Mouse (Mus musculus): ENCODE data around the gene Rpf2. TPM values are rescaled to one million over a fixed set of nuclear protein-coding genes. Genes with fewer than 3 reads are reported as not detected.

The Rpf2 gene
- polyA plus RNA-seq, 1 experiment from 2014 or later: 31.5 TPM

- no peak for TF ChIP-seq CTCF (IDR thresholded peaks at IDR 0.05; ENCODE audit: low read depth)
- TF ChIP-seq EP300 (optimal IDR thresholded peaks at IDR 0.05): no peak
- Histone ChIP-seq H3K4me3 (ENCODE audit: low read depth, low read length) (no peak overlapping the region), H3K4me1 (replicated peaks; ENCODE audit: control insufficient read depth, insufficient read depth) (no peaks in the 10 kb centered on the region), H3K4me2 (replicated peaks; ENCODE audit: low read depth) (no peak overlapping the region), H3K36me3 (ENCODE audit: control insufficient read depth, insufficient read depth, low read length) (no peaks in the 10 kb centered on the region), H3K27ac (replicated peaks) (no peak overlapping the region), H3K9me3 (ENCODE audit: control insufficient read depth, low read length) (no peaks in the 10 kb centered on the region), H3K27me3 (ENCODE audit: control insufficient read depth, insufficient read depth, low read length) (no peaks in the 10 kb centered on the region), H3K9ac (ENCODE audit: low read length) (no peak overlapping the region)
- WGBS: 81% methylated on average over 3 of the region's 3 CpGs
- DNase-seq (ENCODE audit: low spot score): no peak
- ATAC-seq (ENCODE audit: low FRiP score, low TSS enrichment): no peak
Observed at GRCm38 (mm10) chr10:40271216-40271615, 24.4 kb upstream of the Rpf2 start.

DNA sequence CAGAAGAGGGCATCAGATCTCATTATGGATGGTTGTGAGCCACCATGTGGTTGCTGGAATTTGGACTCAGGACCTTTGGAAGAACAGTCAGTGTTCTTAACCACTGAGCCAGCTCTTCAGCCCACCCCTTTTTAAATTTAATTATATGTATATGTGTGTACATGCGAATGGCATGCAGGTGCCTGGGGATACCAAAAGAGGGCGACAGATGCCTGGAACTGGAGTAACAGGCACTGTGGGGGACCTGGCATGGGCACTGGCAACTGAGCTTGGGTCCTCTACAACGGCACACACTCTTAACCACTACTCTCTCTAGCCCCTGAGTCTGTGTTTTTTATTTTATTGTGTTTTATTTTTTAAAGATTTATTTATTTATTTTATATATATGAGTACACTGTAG, 18.1 kb upstream of the Rpf2 start:
- ATAC-seq (ENCODE audit: low FRiP score, low TSS enrichment) (no peak), DNase-seq (ENCODE audit: low spot score) (no peak)
- H3K9ac ChIP-seq (ENCODE audit: low read length): no peak overlapping the region
- H3K4me2 ChIP-seq (replicated peaks; ENCODE audit: low read depth): no peak overlapping the region
- no peaks in the 10 kb centered on the region for H3K36me3 ChIP-seq (ENCODE audit: control insufficient read depth, insufficient read depth, low read length)
- TF ChIP-seq EP300 (optimal IDR thresholded peaks at IDR 0.05) (no peak), CTCF (IDR thresholded peaks at IDR 0.05; ENCODE audit: low read depth) (0 out of 2 replicates have a peak, but pooled peaks have one; percentile 22)
- no peaks in the 10 kb centered on the region for H3K9me3 ChIP-seq (ENCODE audit: control insufficient read depth, low read length)
- WGBS: 89% methylated on average over 3 of the region's 3 CpGs
- H3K27me3 ChIP-seq (ENCODE audit: control insufficient read depth, insufficient read depth, low read length): no peaks in the 10 kb centered on the region
- H3K27ac ChIP-seq (replicated peaks): no peak overlapping the region
- H3K4me3 ChIP-seq (ENCODE audit: low read depth, low read length): no peak overlapping the region
- H3K4me1 ChIP-seq (replicated peaks; ENCODE audit: control insufficient read depth, insufficient read depth): no peaks in the 10 kb centered on the region

- no peak for ATAC-seq (ENCODE audit: low FRiP score, low TSS enrichment)
- WGBS: 60% methylated on average over 4 of the region's 4 CpGs
- no peak overlapping the region for H3K4me3 ChIP-seq (ENCODE audit: low read depth, low read length)
- no peak overlapping the region for H3K4me2 ChIP-seq (replicated peaks; ENCODE audit: low read depth)
- H3K4me1 ChIP-seq (replicated peaks; ENCODE audit: control insufficient read depth, insufficient read depth): no peaks in the 10 kb centered on the region
- H3K9me3 ChIP-seq (ENCODE audit: control insufficient read depth, low read length): no peaks in the 10 kb centered on the region
- no peaks in the 10 kb centered on the region for H3K27me3 ChIP-seq (ENCODE audit: control insufficient read depth, insufficient read depth, low read length)
- DNase-seq (ENCODE audit: low spot score): peak; percentile 31
- no peaks in the 10 kb centered on the region for H3K36me3 ChIP-seq (ENCODE audit: control insufficient read depth, insufficient read depth, low read length)
- TF ChIP-seq CTCF (IDR thresholded peaks at IDR 0.05; ENCODE audit: low read depth): no peak
- no peak for TF ChIP-seq EP300 (optimal IDR thresholded peaks at IDR 0.05)
- H3K9ac ChIP-seq (ENCODE audit: low read length): no peak overlapping the region
- H3K27ac ChIP-seq (replicated peaks): no peak overlapping the region
Observed at GRCm38 (mm10) chr10:40263691-40264090, 16.9 kb upstream of the Rpf2 start.

DNA sequence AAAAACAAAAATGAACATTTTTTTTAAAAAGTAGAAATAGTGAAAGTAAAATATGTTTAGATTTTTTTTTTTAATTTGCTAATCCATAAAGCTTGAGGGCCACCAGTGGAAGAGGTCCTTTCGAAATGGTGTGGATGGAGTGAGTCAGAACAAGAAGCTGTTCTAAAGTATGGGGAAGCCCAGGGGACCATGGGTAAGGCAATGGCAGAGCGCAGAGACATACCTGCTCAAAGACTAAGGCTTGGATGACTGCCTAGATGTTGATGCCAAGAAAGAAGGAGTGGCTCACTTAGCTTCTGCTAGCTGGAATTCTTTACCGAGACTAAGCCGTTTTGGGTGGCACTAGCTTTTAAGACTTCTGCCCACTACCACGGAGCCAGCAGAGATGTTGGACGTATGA, 15.4 kb upstream of the Rpf2 start:
- Histone ChIP-seq H3K9ac (ENCODE audit: low read length) (no peak overlapping the region), H3K9me3 (ENCODE audit: control insufficient read depth, low read length) (no peaks in the 10 kb centered on the region), H3K27ac (replicated peaks) (no peak overlapping the region), H3K27me3 (ENCODE audit: control insufficient read depth, insufficient read depth, low read length) (no peaks in the 10 kb centered on the region), H3K4me2 (replicated peaks; ENCODE audit: low read depth) (no peak overlapping the region), H3K4me3 (ENCODE audit: low read depth, low read length) (no peak overlapping the region), H3K36me3 (ENCODE audit: control insufficient read depth, insufficient read depth, low read length) (no peaks in the 10 kb centered on the region), H3K4me1 (replicated peaks; ENCODE audit: control insufficient read depth, insufficient read depth) (no peaks in the 10 kb centered on the region)
- DNase-seq (ENCODE audit: low spot score): no peak
- no peak for ATAC-seq (ENCODE audit: low FRiP score, low TSS enrichment)
- TF ChIP-seq CTCF (IDR thresholded peaks at IDR 0.05; ENCODE audit: low read depth) (no peak), EP300 (optimal IDR thresholded peaks at IDR 0.05) (no peak)
- 67% methylated on average over 6 of the region's 6 CpGs for WGBS

GRCm38 (mm10) chr10:40260305-40260704, 13.5 kb upstream of the Rpf2 start:
- ATAC-seq (ENCODE audit: low FRiP score, low TSS enrichment): no peak
- Histone ChIP-seq H3K4me2 (replicated peaks; ENCODE audit: low read depth) (no peak overlapping the region), H3K4me1 (replicated peaks; ENCODE audit: control insufficient read depth, insufficient read depth) (no peaks in the 10 kb centered on the region), H3K27ac (replicated peaks) (no peak overlapping the region), H3K4me3 (ENCODE audit: low read depth, low read length) (no peak overlapping the region), H3K36me3 (ENCODE audit: control insufficient read depth, insufficient read depth, low read length) (no peaks in the 10 kb centered on the region), H3K27me3 (ENCODE audit: control insufficient read depth, insufficient read depth, low read length) (no peaks in the 10 kb centered on the region), H3K9me3 (ENCODE audit: control insufficient read depth, low read length) (no peaks in the 10 kb centered on the region), H3K9ac (ENCODE audit: low read length) (no peak overlapping the region)
- DNase-seq (ENCODE audit: low spot score): no peak
- TF ChIP-seq CTCF (IDR thresholded peaks at IDR 0.05; ENCODE audit: low read depth): no peak
- no peak for TF ChIP-seq EP300 (optimal IDR thresholded peaks at IDR 0.05)
- 66% methylated on average over 5 of the region's 5 CpGs for WGBS

DNA sequence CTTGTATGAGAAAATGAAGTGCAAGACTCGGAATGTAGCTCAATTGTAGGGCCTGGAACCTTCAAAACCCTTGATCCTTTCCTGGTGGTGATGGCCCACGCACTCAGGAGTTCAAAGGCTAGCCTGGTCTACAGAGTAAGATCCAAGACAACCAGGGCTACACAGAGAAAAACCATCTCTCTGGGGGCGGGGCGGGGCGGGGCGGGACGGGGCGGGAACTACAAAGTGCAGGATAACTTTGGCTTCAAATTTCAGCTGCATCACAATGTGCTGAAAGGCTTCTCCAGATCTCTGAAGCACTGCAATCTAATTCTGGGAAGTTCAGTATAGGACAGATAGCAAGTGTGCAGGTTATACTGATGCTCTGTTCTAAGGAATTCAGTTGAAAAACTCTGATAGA, 12.7 kb upstream of the Rpf2 start:
- Histone ChIP-seq H3K27me3 (ENCODE audit: control insufficient read depth, insufficient read depth, low read length) (no peaks in the 10 kb centered on the region), H3K27ac (replicated peaks) (no peak overlapping the region), H3K36me3 (ENCODE audit: control insufficient read depth, insufficient read depth, low read length) (no peaks in the 10 kb centered on the region), H3K4me1 (replicated peaks; ENCODE audit: control insufficient read depth, insufficient read depth) (no peaks in the 10 kb centered on the region), H3K9ac (ENCODE audit: low read length) (no peak overlapping the region), H3K9me3 (ENCODE audit: control insufficient read depth, low read length) (no peaks in the 10 kb centered on the region), H3K4me3 (ENCODE audit: low read depth, low read length) (no peak overlapping the region), H3K4me2 (replicated peaks; ENCODE audit: low read depth) (no peak overlapping the region)
- DNase-seq (ENCODE audit: low spot score) (no peak), ATAC-seq (ENCODE audit: low FRiP score, low TSS enrichment) (no peak)
- WGBS: 21% methylated on average over 8 of the region's 8 CpGs
- TF ChIP-seq CTCF (IDR thresholded peaks at IDR 0.05; ENCODE audit: low read depth) (no peak), EP300 (optimal IDR thresholded peaks at IDR 0.05) (no peak)

All from stomach, postnatal 0 days (tissue).